Mouse (Mus musculus): ENCODE data around the gene Cldn7.
"Not testable (repeated sequence)": the region's sequence is repeated elsewhere in the genome, so short reads cannot be mapped to it uniquely, and the experiment has no call there.

The Cldn7 gene

GRCm38 (mm10) chr11:69934169-69934568, 30.4 kb upstream of the Cldn7 start:
- DNase-seq = peak; percentile 87

- DNase-seq = peak; percentile 13
Observed at GRCm38 (mm10) chr11:69934681-69935080, 29.9 kb upstream of the Cldn7 start.

GRCm38 (mm10) chr11:69935137-69935879, 29.3 kb upstream of the Cldn7 start, which contains the start of gene Ybx2:
Gene Ybx2 (plus strand): TSS chr11:69935796.
- DNase-seq = peak; percentile 92

GRCm38 (mm10) chr11:69936156-69936555, 28.4 kb upstream of the Cldn7 start:
- peak; percentile 35 for DNase-seq

- DNase-seq = peak; percentile 41
Observed at GRCm38 (mm10) chr11:69936714-69937347, 27.7 kb upstream of the Cldn7 start.

- no peak for DNase-seq
Observed at GRCm38 (mm10) chr11:69937385-69937784, 27.2 kb upstream of the Cldn7 start.

- no peak for DNase-seq
Observed at GRCm38 (mm10) chr11:69937834-69938233, 26.7 kb upstream of the Cldn7 start.

- no peak for DNase-seq
Observed at GRCm38 (mm10) chr11:69938401-69938979, 26.1 kb upstream of the Cldn7 start.

- DNase-seq = no peak
Observed at GRCm38 (mm10) chr11:69939181-69939580, 25.4 kb upstream of the Cldn7 start.

GRCm38 (mm10) chr11:69939731-69940130, 24.8 kb upstream of the Cldn7 start:
- no peak for DNase-seq

GRCm38 (mm10) chr11:69940962-69941361, 23.6 kb upstream of the Cldn7 start:
- no peak for DNase-seq

- DNase-seq = no peak
Observed at GRCm38 (mm10) chr11:69945216-69945615, 19.4 kb upstream of the Cldn7 start.

- DNase-seq = no peak
Observed at GRCm38 (mm10) chr11:69945997-69946891, 18.3 kb upstream of the Cldn7 start.

- no peak for DNase-seq
Observed at GRCm38 (mm10) chr11:69947337-69948065, 17.1 kb upstream of the Cldn7 start.

- DNase-seq = peak; percentile 42
Observed at GRCm38 (mm10) chr11:69948066-69948762, 16.4 kb upstream of the Cldn7 start, which contains the start of gene Slc2a4. Gene Slc2a4 (minus strand): TSS chr11:69948188.

- peak; percentile 82 for DNase-seq
Observed at GRCm38 (mm10) chr11:69948763-69949150, 15.8 kb upstream of the Cldn7 start.

GRCm38 (mm10) chr11:69950807-69951459, 13.6 kb upstream of the Cldn7 start:
- DNase-seq = no peak

- DNase-seq = no peak
Observed at GRCm38 (mm10) chr11:69952274-69952673, 12.3 kb upstream of the Cldn7 start.

GRCm38 (mm10) chr11:69953267-69953915, 11.2 kb upstream of the Cldn7 start:
- DNase-seq = no peak

GRCm38 (mm10) chr11:69955618-69956017, 9.0 kb upstream of the Cldn7 start:
- DNase-seq = not testable (repeated sequence)

All from cerebellum, adult 9-10 months (tissue).